Mouse (Mus musculus): ENCODE measurements around the gene Cdc42ep4. TPM values are rescaled to one million over a fixed set of nuclear protein-coding genes. Genes with fewer than 3 reads are reported as not detected.

Cdc42ep4 gene
- polyA plus RNA-seq, 1 experiment from 2014 or later = 48.5 TPM

- 90% methylated on average over 7 of the region's 7 CpGs for WGBS
These were observed 10.0 kb upstream of the Cdc42ep4 start for GRCm38 (mm10) chr11:113761646-113762045.

GRCm38 (mm10) chr11:113760476-113760875 is 8.8 kb upstream of the Cdc42ep4 start:
- no peaks in the 10 kb centered on the region for H3K4me1 ChIP-seq (replicated peaks; ENCODE audit: insufficient read depth, low read length)
- no peak overlapping the region for H3K27ac ChIP-seq
- H3K9me3 ChIP-seq (replicated peaks; ENCODE audit: low read length) = no peaks in the 10 kb centered on the region
- ATAC-seq (replicated peaks; ENCODE audit: low FRiP score, low read depth) = no peak
- H3K36me3 ChIP-seq (ENCODE audit: insufficient read depth, low read length) = no peaks in the 10 kb centered on the region
- TF ChIP-seq CTCF (IDR thresholded peaks at IDR 0.05; ENCODE audit: low read depth) = no peak
- H3K4me3 ChIP-seq (replicated peaks; ENCODE audit: low read depth, low read length) = no peak overlapping the region
- H3K9ac ChIP-seq (ENCODE audit: low read depth, low read length) = no peak overlapping the region
- WGBS = 63% methylated on average over 7 of the region's 7 CpGs
- H3K27me3 ChIP-seq (ENCODE audit: insufficient read depth, low read length) = no peaks in the 10 kb centered on the region
- DNase-seq (ENCODE audit: low spot score) = no peak
- no peak overlapping the region for H3K4me2 ChIP-seq (ENCODE audit: low read length)

More at GRCm38 (mm10) chr11:113761646-113762045, 10.0 kb upstream of the Cdc42ep4 start:
- 0 out of 2 replicates have a peak, but pooled peaks cover 3% of the 10 kb centered on the region for H3K4me1 ChIP-seq (replicated peaks; ENCODE audit: insufficient read depth, low read length)
- no peak overlapping the region for H3K9ac ChIP-seq (ENCODE audit: low read depth, low read length)
- no peak overlapping the region for H3K4me2 ChIP-seq (ENCODE audit: low read length)
- H3K9me3 ChIP-seq (replicated peaks; ENCODE audit: low read length) = no peaks in the 10 kb centered on the region
- H3K27ac ChIP-seq = no peak overlapping the region
- H3K27me3 ChIP-seq (ENCODE audit: insufficient read depth, low read length) = no peaks in the 10 kb centered on the region
- no peak for TF ChIP-seq CTCF (IDR thresholded peaks at IDR 0.05; ENCODE audit: low read depth)
- no peak overlapping the region for H3K4me3 ChIP-seq (replicated peaks; ENCODE audit: low read depth, low read length)
- no peaks in the 10 kb centered on the region for H3K36me3 ChIP-seq (ENCODE audit: insufficient read depth, low read length)
- ATAC-seq (replicated peaks; ENCODE audit: low FRiP score, low read depth) (no peak), DNase-seq (ENCODE audit: low spot score) (no peak)

GRCm38 (mm10) chr11:113758851-113759250 is 7.2 kb upstream of the Cdc42ep4 start:
- Histone ChIP-seq H3K4me2 (ENCODE audit: low read length) (no peak overlapping the region), H3K4me1 (replicated peaks; ENCODE audit: insufficient read depth, low read length) (no peaks in the 10 kb centered on the region), H3K9ac (ENCODE audit: low read depth, low read length) (no peak overlapping the region), H3K27me3 (ENCODE audit: insufficient read depth, low read length) (no peaks in the 10 kb centered on the region), H3K27ac (no peak overlapping the region), H3K36me3 (ENCODE audit: insufficient read depth, low read length) (no peaks in the 10 kb centered on the region), H3K4me3 (replicated peaks; ENCODE audit: low read depth, low read length) (no peak overlapping the region), H3K9me3 (replicated peaks; ENCODE audit: low read length) (no peaks in the 10 kb centered on the region)
- TF ChIP-seq CTCF (IDR thresholded peaks at IDR 0.05; ENCODE audit: low read depth) = no peak
- WGBS = 97% methylated on average over 5 of the region's 5 CpGs
- no peak for ATAC-seq (replicated peaks; ENCODE audit: low FRiP score, low read depth)
- no peak for DNase-seq (ENCODE audit: low spot score)

GRCm38 (mm10) chr11:113756578-113756977 is 4.9 kb upstream of the Cdc42ep4 start:
- no peaks in the 10 kb centered on the region for H3K36me3 ChIP-seq (ENCODE audit: insufficient read depth, low read length)
- H3K4me1 ChIP-seq (replicated peaks; ENCODE audit: insufficient read depth, low read length) = peaks cover 5% of the 10 kb centered on the region; the same call in 1 of the 2 replicates
- ATAC-seq (replicated peaks; ENCODE audit: low FRiP score, low read depth) (no peak), DNase-seq (ENCODE audit: low spot score) (no peak)
- H3K27me3 ChIP-seq (ENCODE audit: insufficient read depth, low read length) = no peaks in the 10 kb centered on the region
- TF ChIP-seq CTCF (IDR thresholded peaks at IDR 0.05; ENCODE audit: low read depth) = no peak
- no peak overlapping the region for H3K4me2 ChIP-seq (ENCODE audit: low read length)
- H3K27ac ChIP-seq = no peak overlapping the region
- no peaks in the 10 kb centered on the region for H3K9me3 ChIP-seq (replicated peaks; ENCODE audit: low read length)
- no peak overlapping the region for H3K9ac ChIP-seq (ENCODE audit: low read depth, low read length)
- 90% methylated on average over 12 of the region's 12 CpGs for WGBS
- no peak overlapping the region for H3K4me3 ChIP-seq (replicated peaks; ENCODE audit: low read depth, low read length)

- Histone ChIP-seq H3K4me2 (ENCODE audit: low read length) (no peak overlapping the region), H3K36me3 (ENCODE audit: insufficient read depth, low read length) (no peaks in the 10 kb centered on the region), H3K27me3 (ENCODE audit: insufficient read depth, low read length) (no peaks in the 10 kb centered on the region), H3K4me1 (replicated peaks; ENCODE audit: insufficient read depth, low read length) (peaks cover 5% of the 10 kb centered on the region; the same call in 1 of the 2 replicates), H3K9ac (ENCODE audit: low read depth, low read length) (no peak overlapping the region), H3K27ac (no peak overlapping the region), H3K9me3 (replicated peaks; ENCODE audit: low read length) (no peaks in the 10 kb centered on the region), H3K4me3 (replicated peaks; ENCODE audit: low read depth, low read length) (no peak overlapping the region)
- WGBS = 91% methylated on average over 14 of the region's 14 CpGs
- TF ChIP-seq CTCF (IDR thresholded peaks at IDR 0.05; ENCODE audit: low read depth) = no peak
- DNase-seq (ENCODE audit: low spot score) = no peak
- no peak for ATAC-seq (replicated peaks; ENCODE audit: low FRiP score, low read depth)
These were observed 4.2 kb upstream of the Cdc42ep4 start for GRCm38 (mm10) chr11:113755878-113756277.

GRCm38 (mm10) chr11:113754845-113755244 is 3.2 kb upstream of the Cdc42ep4 start:
- ATAC-seq (replicated peaks; ENCODE audit: low FRiP score, low read depth) (no peak), DNase-seq (ENCODE audit: low spot score) (no peak)
- no peaks in the 10 kb centered on the region for H3K27me3 ChIP-seq (ENCODE audit: insufficient read depth, low read length)
- no peaks in the 10 kb centered on the region for H3K36me3 ChIP-seq (ENCODE audit: insufficient read depth, low read length)
- no peak for TF ChIP-seq CTCF (IDR thresholded peaks at IDR 0.05; ENCODE audit: low read depth)
- H3K27ac ChIP-seq = no peak overlapping the region
- WGBS = 60% methylated on average over 9 of the region's 9 CpGs
- H3K4me2 ChIP-seq (ENCODE audit: low read length) = no peak overlapping the region
- no peaks in the 10 kb centered on the region for H3K9me3 ChIP-seq (replicated peaks; ENCODE audit: low read length)
- no peak overlapping the region for H3K4me3 ChIP-seq (replicated peaks; ENCODE audit: low read depth, low read length)
- H3K9ac ChIP-seq (ENCODE audit: low read depth, low read length) = no peak overlapping the region
- H3K4me1 ChIP-seq (replicated peaks; ENCODE audit: insufficient read depth, low read length) = peaks cover 5% of the 10 kb centered on the region

Measured in kidney, postnatal 0 days (tissue).